Mouse (Mus musculus): ENCODE measurements around the gene Lypd5. TPM values are rescaled to one million over a fixed set of nuclear protein-coding genes. Genes with fewer than 3 reads are reported as not detected.
A peak's percentile ranks its signal among the peaks of the same experiment; 100 is the strongest.

The Lypd5 gene
- polyA plus RNA-seq, 1 experiment from 2014 or later = not detected

DNA sequence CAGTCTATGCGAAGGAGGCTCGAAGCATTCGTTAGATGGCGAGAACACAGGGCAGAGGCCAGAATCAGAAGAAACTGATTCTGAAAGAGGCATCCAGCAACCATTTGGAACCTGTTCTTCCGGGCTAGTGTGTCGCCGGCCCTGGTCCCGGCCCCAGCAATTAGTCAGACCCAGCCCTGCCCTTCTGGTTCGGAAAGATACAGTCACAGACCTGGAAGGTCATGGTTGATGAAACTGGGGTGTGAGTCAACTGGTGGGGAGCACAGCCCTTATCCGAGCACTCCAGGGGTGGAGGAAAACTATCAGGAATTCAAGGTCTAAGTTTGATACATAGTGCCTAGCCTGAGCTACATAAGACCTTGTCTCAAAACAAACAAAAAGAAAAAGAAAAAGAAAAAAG is 7.1 kb downstream of the Lypd5 start:
- Histone ChIP-seq H3K27ac (ENCODE audit: low read length) (no peak overlapping the region), H3K36me3 (ENCODE audit: control insufficient read depth, insufficient read depth) (no peaks in the 10 kb centered on the region), H3K27me3 (replicated peaks; ENCODE audit: control insufficient read depth, insufficient read depth, low read length) (peaks cover 4% of the 10 kb centered on the region; the same call in 1 of the 2 replicates), H3K9ac (replicated peaks; ENCODE audit: low read depth, low read length) (no peak overlapping the region), H3K4me1 (replicated peaks; ENCODE audit: control insufficient read depth, insufficient read depth, low read length) (no peaks in the 10 kb centered on the region), H3K9me3 (ENCODE audit: control insufficient read depth, low read length) (0 out of 2 replicates have a peak, but pooled peaks cover 2% of the 10 kb centered on the region), H3K4me3 (replicated peaks; ENCODE audit: low read length) (no peak overlapping the region), H3K4me2 (ENCODE audit: low read length) (no peak overlapping the region)
- no peak for ATAC-seq
- 83% methylated on average over 10 of the region's 10 CpGs for WGBS

DNA sequence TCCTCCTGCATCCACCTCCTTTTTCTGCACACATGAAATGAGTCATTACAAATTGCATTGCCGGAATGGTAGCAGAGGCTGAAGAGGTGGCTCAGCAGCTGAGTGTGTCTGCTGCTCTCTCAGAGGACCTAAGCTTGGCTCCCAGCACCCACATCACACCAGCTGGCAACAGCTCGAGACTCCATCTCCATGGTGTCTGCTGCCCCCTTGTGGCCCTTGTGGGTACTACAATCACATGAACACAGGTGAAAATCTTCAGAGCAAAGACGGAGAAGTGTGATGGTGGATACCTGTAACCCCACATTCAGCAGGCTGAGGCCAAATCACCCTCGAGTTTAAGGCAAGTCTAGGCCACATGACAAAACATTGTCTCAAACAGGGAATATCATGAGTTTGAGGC is 8.9 kb downstream of the Lypd5 start:
- WGBS = 53% methylated on average over 4 of the region's 4 CpGs
- Histone ChIP-seq H3K27me3 (replicated peaks; ENCODE audit: control insufficient read depth, insufficient read depth, low read length) (0 out of 2 replicates have a peak, but pooled peaks cover 4% of the 10 kb centered on the region), H3K36me3 (ENCODE audit: control insufficient read depth, insufficient read depth) (no peaks in the 10 kb centered on the region), H3K4me3 (replicated peaks; ENCODE audit: low read length) (no peak overlapping the region), H3K4me1 (replicated peaks; ENCODE audit: control insufficient read depth, insufficient read depth, low read length) (no peaks in the 10 kb centered on the region), H3K9me3 (ENCODE audit: control insufficient read depth, low read length) (0 out of 2 replicates have a peak, but pooled peaks cover 2% of the 10 kb centered on the region), H3K27ac (ENCODE audit: low read length) (no peak overlapping the region), H3K9ac (replicated peaks; ENCODE audit: low read depth, low read length) (no peak overlapping the region), H3K4me2 (ENCODE audit: low read length) (no peak overlapping the region)
- no peak for ATAC-seq

DNA sequence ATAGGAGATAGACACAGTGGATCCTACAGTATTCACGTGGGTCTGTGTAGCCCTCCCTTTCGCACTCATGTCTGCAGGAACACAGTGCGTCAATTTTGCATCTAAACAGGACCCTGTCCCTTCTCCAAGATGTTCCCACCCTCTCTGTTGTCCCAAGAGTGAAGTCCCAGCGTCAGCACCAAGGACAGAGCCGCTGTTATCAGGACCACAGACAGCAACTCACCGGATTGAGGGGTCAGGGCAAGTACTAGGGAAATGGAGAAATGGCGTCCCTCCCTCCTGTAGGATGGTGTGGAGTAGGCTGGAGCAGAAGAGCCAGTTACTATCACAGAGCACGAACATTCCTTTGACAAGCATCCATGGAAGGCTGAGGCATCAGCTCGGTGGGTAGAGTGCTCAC is 10.3 kb downstream of the Lypd5 start:
- no peak overlapping the region for H3K4me2 ChIP-seq (ENCODE audit: low read length)
- H3K4me1 ChIP-seq (replicated peaks; ENCODE audit: control insufficient read depth, insufficient read depth, low read length) = no peaks in the 10 kb centered on the region
- 29% methylated on average over 9 of the region's 9 CpGs for WGBS
- H3K27me3 ChIP-seq (replicated peaks; ENCODE audit: control insufficient read depth, insufficient read depth, low read length) = no peaks in the 10 kb centered on the region
- no peak overlapping the region for H3K27ac ChIP-seq (ENCODE audit: low read length)
- H3K9me3 ChIP-seq (ENCODE audit: control insufficient read depth, low read length) = 0 out of 2 replicates have a peak, but pooled peaks cover 2% of the 10 kb centered on the region
- H3K9ac ChIP-seq (replicated peaks; ENCODE audit: low read depth, low read length) = no peak overlapping the region
- no peak overlapping the region for H3K4me3 ChIP-seq (replicated peaks; ENCODE audit: low read length)
- H3K36me3 ChIP-seq (ENCODE audit: control insufficient read depth, insufficient read depth) = no peaks in the 10 kb centered on the region
- no peak for ATAC-seq

DNA sequence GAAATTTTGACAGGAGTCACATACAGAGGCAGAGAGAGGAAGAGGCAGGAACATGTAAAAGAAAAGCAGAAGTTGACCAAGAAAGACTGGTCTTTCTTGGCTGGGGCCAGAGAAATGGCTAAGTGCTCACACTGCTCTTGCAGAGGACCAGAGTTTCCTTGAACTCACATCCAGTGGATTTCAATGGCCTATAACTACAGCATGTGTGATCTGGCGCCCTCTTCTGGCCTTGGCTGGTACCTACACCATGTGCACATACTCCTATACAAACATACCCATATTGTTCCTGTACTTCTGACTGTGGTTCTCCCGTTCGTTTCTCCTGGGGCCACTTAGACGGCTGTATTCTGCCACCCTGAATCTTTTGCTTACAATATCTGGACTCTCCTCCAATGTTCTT is 12.0 kb downstream of the Lypd5 start:
- H3K9ac ChIP-seq (replicated peaks; ENCODE audit: low read depth, low read length) = no peak overlapping the region
- ATAC-seq = no peak
- 69% methylated on average over 4 of the region's 4 CpGs for WGBS
- no peak overlapping the region for H3K4me2 ChIP-seq (ENCODE audit: low read length)
- no peak overlapping the region for H3K4me3 ChIP-seq (replicated peaks; ENCODE audit: low read length)
- H3K36me3 ChIP-seq (ENCODE audit: control insufficient read depth, insufficient read depth) = no peaks in the 10 kb centered on the region
- H3K4me1 ChIP-seq (replicated peaks; ENCODE audit: control insufficient read depth, insufficient read depth, low read length) = 0 out of 2 replicates have a peak, but pooled peaks cover 3% of the 10 kb centered on the region
- H3K27me3 ChIP-seq (replicated peaks; ENCODE audit: control insufficient read depth, insufficient read depth, low read length) = no peaks in the 10 kb centered on the region
- H3K9me3 ChIP-seq (ENCODE audit: control insufficient read depth, low read length) = 0 out of 2 replicates have a peak, but pooled peaks cover 2% of the 10 kb centered on the region
- no peak overlapping the region for H3K27ac ChIP-seq (ENCODE audit: low read length)

DNA sequence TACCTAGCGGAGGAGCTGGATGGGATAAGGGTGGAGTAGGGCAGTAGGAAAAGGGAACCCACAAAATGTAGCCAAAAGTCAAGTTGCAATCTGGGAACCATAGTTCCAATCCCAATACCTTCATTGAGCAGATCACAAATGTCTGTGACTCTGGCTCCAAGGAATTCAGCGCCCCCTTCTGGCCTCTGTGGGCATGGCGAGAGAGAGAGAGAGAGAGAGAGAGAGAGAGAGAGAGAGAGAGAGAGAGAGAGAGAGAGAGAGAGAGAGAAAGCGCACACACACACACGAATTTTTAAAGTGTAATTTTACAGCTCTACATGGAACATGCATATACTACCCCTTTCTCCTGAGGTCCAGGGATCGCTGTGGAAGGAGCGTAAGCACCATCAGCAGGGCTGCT is 14.2 kb downstream of the Lypd5 start:
- Histone ChIP-seq H3K4me1 (replicated peaks; ENCODE audit: control insufficient read depth, insufficient read depth, low read length) (0 out of 2 replicates have a peak, but pooled peaks cover 3% of the 10 kb centered on the region), H3K4me2 (ENCODE audit: low read length) (no peak overlapping the region), H3K27me3 (replicated peaks; ENCODE audit: control insufficient read depth, insufficient read depth, low read length) (no peaks in the 10 kb centered on the region), H3K9ac (replicated peaks; ENCODE audit: low read depth, low read length) (no peak overlapping the region), H3K36me3 (ENCODE audit: control insufficient read depth, insufficient read depth) (no peaks in the 10 kb centered on the region), H3K27ac (ENCODE audit: low read length) (no peak overlapping the region), H3K9me3 (ENCODE audit: control insufficient read depth, low read length) (no peaks in the 10 kb centered on the region), H3K4me3 (replicated peaks; ENCODE audit: low read length) (no peak overlapping the region)
- no peak for ATAC-seq
- whole genome bisulfite sequencing = 30% methylated on average over 6 of the region's 7 CpGs

DNA sequence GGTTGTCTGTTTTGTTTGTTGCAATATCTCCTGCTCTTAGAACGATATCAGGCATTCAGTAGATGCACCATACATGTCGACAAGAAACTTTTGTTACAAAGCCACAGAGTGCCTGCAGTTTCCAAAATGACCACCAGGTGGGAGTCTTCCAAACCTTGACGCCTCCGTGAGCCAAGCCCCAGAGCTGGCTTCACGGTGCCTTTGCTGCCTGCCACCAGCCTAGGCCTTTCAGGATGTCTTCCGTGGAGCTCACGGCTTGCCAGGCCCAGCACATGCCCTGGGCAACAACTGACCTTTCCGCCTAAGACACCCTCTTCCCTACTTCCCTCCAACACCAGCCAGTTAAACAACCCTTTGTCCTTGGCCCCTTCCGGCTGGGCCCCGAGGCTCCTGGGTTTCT is 15.8 kb downstream of the Lypd5 start:
- Histone ChIP-seq H3K4me3 (replicated peaks; ENCODE audit: low read length) (no peak overlapping the region), H3K27ac (ENCODE audit: low read length) (no peak overlapping the region), H3K9me3 (ENCODE audit: control insufficient read depth, low read length) (no peaks in the 10 kb centered on the region), H3K27me3 (replicated peaks; ENCODE audit: control insufficient read depth, insufficient read depth, low read length) (no peaks in the 10 kb centered on the region), H3K4me1 (replicated peaks; ENCODE audit: control insufficient read depth, insufficient read depth, low read length) (0 out of 2 replicates have a peak, but pooled peaks cover 3% of the 10 kb centered on the region), H3K36me3 (ENCODE audit: control insufficient read depth, insufficient read depth) (no peaks in the 10 kb centered on the region), H3K4me2 (ENCODE audit: low read length) (no peak overlapping the region), H3K9ac (replicated peaks; ENCODE audit: low read depth, low read length) (no peak overlapping the region)
- 19% methylated on average over 10 of the region's 10 CpGs for WGBS
- ATAC-seq = peak; percentile 77

DNA sequence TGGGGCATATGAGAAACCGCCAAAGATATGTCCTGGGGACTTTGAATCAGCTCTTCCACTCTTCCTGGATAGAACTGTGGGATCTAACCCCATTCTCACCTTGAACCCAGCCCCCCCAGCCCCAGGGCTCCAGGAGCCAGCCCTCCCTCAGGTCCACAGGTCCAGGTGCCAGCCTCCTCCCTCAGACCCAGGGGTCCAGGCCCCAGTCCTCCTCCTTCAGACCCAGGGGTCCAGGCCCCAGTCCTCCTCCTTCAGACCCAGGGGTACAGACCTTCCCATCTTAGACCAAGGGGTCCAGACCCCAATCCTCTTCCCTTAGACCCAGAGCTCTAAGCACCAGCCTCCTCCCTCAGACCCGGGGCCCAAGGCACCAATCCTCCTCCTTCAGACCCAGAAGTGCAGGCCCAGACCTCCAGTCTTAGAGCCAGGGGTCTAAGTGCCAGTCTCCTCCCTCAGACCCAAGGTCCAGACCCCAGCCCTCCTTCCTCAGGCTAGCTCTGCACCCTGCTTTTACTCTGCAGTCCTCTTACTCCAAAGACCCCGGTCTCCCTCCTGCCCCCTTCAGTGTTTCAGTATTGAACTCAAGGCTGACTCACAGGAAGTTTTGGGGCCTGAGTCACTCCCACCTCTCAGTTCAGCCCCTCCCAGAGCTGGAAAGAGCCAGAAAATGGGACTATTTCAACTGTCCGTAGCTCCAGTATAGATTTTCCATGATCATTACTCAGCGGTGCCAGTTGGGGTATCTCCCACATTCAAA is 16.4 kb downstream of the Lypd5 start:
- Histone ChIP-seq H3K36me3 (ENCODE audit: control insufficient read depth, insufficient read depth) (no peaks in the 10 kb centered on the region), H3K27me3 (replicated peaks; ENCODE audit: control insufficient read depth, insufficient read depth, low read length) (no peaks in the 10 kb centered on the region), H3K9me3 (ENCODE audit: control insufficient read depth, low read length) (no peaks in the 10 kb centered on the region), H3K4me2 (ENCODE audit: low read length) (no peak overlapping the region), H3K27ac (ENCODE audit: low read length) (no peak overlapping the region), H3K9ac (replicated peaks; ENCODE audit: low read depth, low read length) (no peak overlapping the region), H3K4me1 (replicated peaks; ENCODE audit: control insufficient read depth, insufficient read depth, low read length) (0 out of 2 replicates have a peak, but pooled peaks cover 3% of the 10 kb centered on the region), H3K4me3 (replicated peaks; ENCODE audit: low read length) (no peak overlapping the region)
- 80% methylated on average over 5 of the region's 5 CpGs for WGBS
- peak; percentile 39 for ATAC-seq

DNA sequence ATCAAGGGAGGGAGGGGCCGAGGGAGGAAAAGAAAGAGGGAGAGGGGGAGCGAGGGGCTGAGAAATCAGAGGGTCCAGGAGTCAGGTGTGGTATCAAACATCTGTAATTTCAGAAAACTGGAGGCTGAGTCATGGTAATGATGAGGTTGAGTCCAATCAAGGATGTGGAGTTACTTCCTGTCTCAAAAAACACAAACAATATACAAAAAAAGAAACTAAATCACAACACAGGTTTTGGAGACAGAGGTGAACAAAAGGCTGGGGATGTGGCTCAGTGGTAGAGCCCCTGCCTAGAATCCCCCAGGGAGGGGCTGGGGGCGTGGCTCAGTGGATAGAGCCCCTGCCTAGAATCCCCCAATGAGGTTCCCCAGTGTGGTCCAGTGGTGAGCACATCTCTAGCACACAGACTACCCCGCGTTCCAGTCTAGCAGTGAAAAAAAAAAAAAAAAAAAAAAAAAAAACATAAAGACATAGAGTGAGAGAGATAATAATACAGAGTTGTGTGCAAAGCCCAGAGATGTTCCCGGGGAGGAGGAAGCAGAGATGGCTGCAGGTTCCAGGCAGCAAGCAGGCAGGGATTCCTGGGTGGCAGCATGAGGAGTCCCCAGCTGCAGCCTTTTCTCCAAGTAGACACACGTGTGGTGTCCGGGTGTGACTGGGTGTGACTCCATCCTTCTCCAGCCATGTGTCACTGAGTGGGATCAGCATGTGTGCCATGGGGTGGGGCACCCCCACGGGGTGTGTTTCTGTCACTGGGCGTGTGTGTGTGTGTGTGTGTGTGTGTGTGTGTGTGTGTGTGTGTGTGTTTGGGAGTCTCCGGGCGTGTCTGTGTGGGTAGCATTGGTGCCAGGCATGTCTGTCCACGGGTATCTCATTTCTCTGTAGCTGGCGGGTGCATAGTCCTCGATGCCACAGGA is 18.0 kb downstream of the Lypd5 start:
- no peaks in the 10 kb centered on the region for H3K9me3 ChIP-seq (ENCODE audit: control insufficient read depth, low read length)
- H3K9ac ChIP-seq (replicated peaks; ENCODE audit: low read depth, low read length) = no peak overlapping the region
- no peak overlapping the region for H3K4me3 ChIP-seq (replicated peaks; ENCODE audit: low read length)
- no peak overlapping the region for H3K4me2 ChIP-seq (ENCODE audit: low read length)
- WGBS = 83% methylated on average over 15 of the region's 15 CpGs
- H3K36me3 ChIP-seq (ENCODE audit: control insufficient read depth, insufficient read depth) = no peaks in the 10 kb centered on the region
- H3K4me1 ChIP-seq (replicated peaks; ENCODE audit: control insufficient read depth, insufficient read depth, low read length) = 0 out of 2 replicates have a peak, but pooled peaks cover 3% of the 10 kb centered on the region
- H3K27me3 ChIP-seq (replicated peaks; ENCODE audit: control insufficient read depth, insufficient read depth, low read length) = no peaks in the 10 kb centered on the region
- no peak overlapping the region for H3K27ac ChIP-seq (ENCODE audit: low read length)
- no peak for ATAC-seq

DNA sequence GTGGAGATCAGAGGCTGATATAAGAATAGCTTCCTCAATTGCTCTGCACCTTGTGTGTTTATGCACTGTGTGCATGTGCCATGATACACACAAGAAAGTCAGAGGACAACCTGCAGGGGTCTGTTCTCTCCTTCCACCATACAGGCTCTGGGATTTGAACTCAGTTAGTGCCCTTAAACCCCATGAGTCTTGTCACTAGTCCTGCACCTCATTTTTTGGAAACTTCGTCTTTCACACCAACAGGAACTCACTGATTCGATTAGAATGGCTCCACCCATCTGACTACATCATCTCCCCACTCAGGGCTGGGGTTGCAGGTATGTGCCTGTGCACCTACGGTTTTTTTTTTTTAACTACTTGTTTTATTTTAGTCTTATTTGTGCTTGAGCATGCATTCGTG is 19.2 kb downstream of the Lypd5 start:
- Histone ChIP-seq H3K27ac (ENCODE audit: low read length) (no peak overlapping the region), H3K9ac (replicated peaks; ENCODE audit: low read depth, low read length) (no peak overlapping the region), H3K9me3 (ENCODE audit: control insufficient read depth, low read length) (no peaks in the 10 kb centered on the region), H3K4me3 (replicated peaks; ENCODE audit: low read length) (no peak overlapping the region), H3K36me3 (ENCODE audit: control insufficient read depth, insufficient read depth) (no peaks in the 10 kb centered on the region), H3K4me2 (ENCODE audit: low read length) (no peak overlapping the region), H3K4me1 (replicated peaks; ENCODE audit: control insufficient read depth, insufficient read depth, low read length) (peaks cover 3% of the 10 kb centered on the region; the same call in 1 of the 2 replicates), H3K27me3 (replicated peaks; ENCODE audit: control insufficient read depth, insufficient read depth, low read length) (no peaks in the 10 kb centered on the region)
- WGBS = 71% methylated on average over 4 of the region's 4 CpGs
- no peak for ATAC-seq

Data from forebrain, embryonic 16.5 days (tissue).